Mouse (Mus musculus): ENCODE results near the gene Sdc1. TPM values are rescaled to one million over a fixed set of nuclear protein-coding genes. Genes with fewer than 3 reads are reported as not detected.

The Sdc1 gene
- total and polyA plus RNA-seq, 3 experiments: 1.7 to 5.3 (median 2.6) TPM

DNA sequence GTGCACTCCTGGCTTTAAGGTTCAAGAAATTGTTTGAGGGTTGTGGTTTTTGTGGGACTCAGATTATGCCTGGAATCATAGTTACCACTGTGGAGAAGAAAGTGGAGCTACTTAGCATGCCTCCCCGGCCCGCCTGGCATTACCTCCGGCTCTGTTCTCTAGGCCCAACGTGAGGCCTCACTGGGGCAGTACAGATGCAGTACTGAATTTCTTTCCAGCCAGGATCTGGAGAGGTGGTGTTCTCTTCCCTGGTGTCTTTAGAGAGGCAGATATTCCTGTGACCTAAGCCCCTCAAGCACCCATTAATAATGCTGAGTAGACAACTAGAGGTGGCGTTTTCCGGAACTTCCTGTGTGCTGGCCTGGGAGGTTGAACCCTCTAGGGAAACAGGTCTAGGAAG is 2.2 kb downstream of the Sdc1 start:
- DNase-seq (ENCODE audit: extremely low read depth): no peak
- Histone ChIP-seq H3K4me2 (ENCODE audit: insufficient read depth, low read depth, poor library complexity, severe bottlenecking) (peak overlapping the region; percentile 24; the same call in 1 of the 2 replicates), H3K4me3 (replicated peaks in 1 of 3; ENCODE audit: low read depth in 2 of 3, low read length in 2 of 3, poor library complexity in 1 of 3) (peak overlapping the region in 1 of 3 experiments; percentile 58), H3K9me3 (replicated peaks; ENCODE audit: low read length) (peaks cover 4% of the 10 kb centered on the region), H3K4me1 (ENCODE audit: control insufficient read depth in 1 of 2, insufficient read depth in 2 of 2) (peaks cover 0 to 10% of the 10 kb centered on the region in 2 experiments; a peak in 2 of 4 replicates), H3K27ac (ENCODE audit: insufficient read depth, low read depth) (no peak overlapping the region), H3K79me2 (replicated peaks; ENCODE audit: control insufficient read depth, extremely low read depth, insufficient read depth, poor library complexity, severe bottlenecking) (no peaks in the 10 kb centered on the region), H3K9ac (ENCODE audit: insufficient read depth, low read depth) (no peak overlapping the region), H3K36me3 (replicated peaks in 1 of 2; ENCODE audit: control insufficient read depth in 1 of 2, insufficient read depth in 1 of 2, low read length in 1 of 2) (no peaks in the 10 kb centered on the region), H3K27me3 (replicated peaks) (peaks cover 13% of the 10 kb centered on the region)
- TF ChIP-seq POLR2A (IDR thresholded peaks at IDR 0.05; ENCODE audit: low read depth, low read length) (no peak), MAFK (IDR thresholded peaks at IDR 0.05; ENCODE audit: insufficient replicate concordance, low read length) (peak; percentile 76), IRF4 (IDR thresholded peaks at IDR 0.05; ENCODE audit: low read depth, low read length) (no peak)
- in situ Hi-C loops (cut with MboI; ENCODE audit: low pct_ligation_motif_present, low pct_unique_long_range_greater_than_20kb, low sequenced_read_pairs) (loop anchor here (10.0 kb wide), 1 partner anchor 241 kb away; no protein-coding TSS in a partner anchor), dilution Hi-C loops (cut with MboI; ENCODE audit: extremely low pct_ligation_motif_present, extremely low pct_unique_long_range_greater_than_20kb, low sequenced_read_pairs) (no loop called here)

DNA sequence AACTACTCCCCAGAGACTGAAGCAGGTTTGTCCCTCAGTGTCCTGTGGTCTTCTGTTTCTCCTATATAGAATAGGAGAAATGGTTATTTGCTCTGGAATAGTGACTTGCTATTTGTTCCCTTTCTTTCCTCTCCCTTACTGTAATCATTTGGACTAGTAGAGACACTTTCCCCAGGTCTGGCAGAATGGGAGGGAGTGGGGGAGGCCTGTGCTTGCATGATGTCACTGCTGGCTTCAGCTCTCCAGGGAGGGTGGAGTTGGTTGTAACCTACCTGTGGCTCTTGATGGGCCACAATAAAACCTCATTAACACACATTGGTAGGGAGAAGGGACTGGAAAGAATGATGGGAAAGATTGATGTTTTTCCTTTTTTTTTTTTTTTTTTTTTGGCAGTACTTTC is 3.1 kb downstream of the Sdc1 start:
- Histone ChIP-seq H3K27me3 (replicated peaks) (peaks cover 13% of the 10 kb centered on the region), H3K4me1 (ENCODE audit: control insufficient read depth in 1 of 2, insufficient read depth in 2 of 2) (peaks cover 0 to 10% of the 10 kb centered on the region in 2 experiments; a peak in 2 of 4 replicates), H3K27ac (ENCODE audit: insufficient read depth, low read depth) (no peak overlapping the region), H3K36me3 (replicated peaks in 1 of 2; ENCODE audit: control insufficient read depth in 1 of 2, insufficient read depth in 1 of 2, low read length in 1 of 2) (no peaks in the 10 kb centered on the region), H3K9me3 (replicated peaks; ENCODE audit: low read length) (peaks cover 4% of the 10 kb centered on the region), H3K4me2 (ENCODE audit: insufficient read depth, low read depth, poor library complexity, severe bottlenecking) (no peak overlapping the region), H3K79me2 (replicated peaks; ENCODE audit: control insufficient read depth, extremely low read depth, insufficient read depth, poor library complexity, severe bottlenecking) (no peaks in the 10 kb centered on the region), H3K9ac (ENCODE audit: insufficient read depth, low read depth) (no peak overlapping the region), H3K4me3 (replicated peaks in 1 of 3; ENCODE audit: low read depth in 2 of 3, low read length in 2 of 3, poor library complexity in 1 of 3) (no peak overlapping the region)
- DNase-seq (ENCODE audit: extremely low read depth): no peak
- TF ChIP-seq POLR2A (IDR thresholded peaks at IDR 0.05; ENCODE audit: low read depth, low read length): no peak
- TF ChIP-seq CHD2 (IDR thresholded peaks at IDR 0.05; ENCODE audit: low read length): no peak
- no peak for TF ChIP-seq ZC3H11A (IDR thresholded peaks at IDR 0.05; ENCODE audit: low read depth, low read length)
- no peak for TF ChIP-seq CTCF (conservative IDR thresholded peaks at IDR 0.05 in 1 of 2, IDR thresholded peaks at IDR 0.05 in 1 of 2; ENCODE audit: low read depth in 2 of 2, low read length in 2 of 2)
- no peak for TF ChIP-seq E2F4 (IDR thresholded peaks at IDR 0.05; ENCODE audit: insufficient replicate concordance, low read depth, low read length)
- no peak for TF ChIP-seq TCF12 (IDR thresholded peaks at IDR 0.05; ENCODE audit: low read depth, low read length)
- TF ChIP-seq NELFE (IDR thresholded peaks at IDR 0.05; ENCODE audit: low read depth, low read length): no peak
- no peak for TF ChIP-seq MAFK (IDR thresholded peaks at IDR 0.05; ENCODE audit: insufficient replicate concordance, low read length)
- TF ChIP-seq UBTF (IDR thresholded peaks at IDR 0.05; ENCODE audit: low read depth, low read length): no peak
- no peak for TF ChIP-seq EP300 (IDR thresholded peaks at IDR 0.05; ENCODE audit: low read length)
- TF ChIP-seq HCFC1 (IDR thresholded peaks at IDR 0.05; ENCODE audit: low read depth, low read length): no peak
- no peak for TF ChIP-seq JUND (conservative IDR thresholded peaks at IDR 0.05; ENCODE audit: low read depth, low read length)
- no peak for TF ChIP-seq USF2 (conservative IDR thresholded peaks at IDR 0.05; ENCODE audit: low read depth, low read length)
- no peak for TF ChIP-seq JUN (IDR thresholded peaks at IDR 0.05; ENCODE audit: insufficient read depth, low read depth, low read length)
- no peak for TF ChIP-seq ZNF384 (IDR thresholded peaks at IDR 0.05; ENCODE audit: low read depth, low read length)
- in situ Hi-C loops (cut with MboI; ENCODE audit: low pct_ligation_motif_present, low pct_unique_long_range_greater_than_20kb, low sequenced_read_pairs): loop anchor here (10.0 kb wide), 1 partner anchor 241 kb away; no protein-coding TSS in a partner anchor
- dilution Hi-C loops (cut with MboI; ENCODE audit: extremely low pct_ligation_motif_present, extremely low pct_unique_long_range_greater_than_20kb, low sequenced_read_pairs): no loop called here

Data from CH12.LX (cell line).